Mouse (Mus musculus) hindbrain, embryonic 10.5 days (tissue): ENCODE data around the gene Stox2. TPM values are rescaled to one million over a fixed set of nuclear protein-coding genes. Genes with fewer than 3 reads are reported as not detected.

Source experiments
- DNase-seq: peaks from one replicate; pipeline ENCODE4 v3.0.0-alpha.2; 2017; ENCODE audit warnings: low spot score
- H3K27ac ChIP-seq: fragments of 300-500 bp; sonication (generic); 2 replicates; pipeline ENCODE4 v1.5.1; 2016; ENCODE audit warnings: mild to moderate bottlenecking, moderate library complexity
- H3K27me3 ChIP-seq: fragments of 300-500 bp; sonication (generic); 2 replicates; pipeline ENCODE4 v1.6.1; 2016; ENCODE audit warnings: mild to moderate bottlenecking; ENCODE audit not compliant: poor library complexity, insufficient read depth, severe bottlenecking
- H3K36me3 ChIP-seq: fragments of 300-500 bp; sonication (generic); 2 replicates; pipeline ENCODE4 v1.6.1; 2016; ENCODE audit warnings: mild to moderate bottlenecking, moderate library complexity
- H3K4me1 ChIP-seq: fragments of 300-500 bp; sonication (generic); replicated peaks from 2 replicates; pipeline ENCODE4 v1.6.1; 2016; ENCODE audit warnings: mild to moderate bottlenecking
- H3K4me3 ChIP-seq: fragments of 300-500 bp; sonication (generic); 2 replicates; pipeline ENCODE4 v1.5.1; 2016; ENCODE audit warnings: mild to moderate bottlenecking, moderate library complexity
- H3K9me3 ChIP-seq: fragments of 300-500 bp; sonication (generic); 2 replicates; pipeline ENCODE4 v1.6.1; 2016; ENCODE audit warnings: mild to moderate bottlenecking, moderate library complexity
- WGBS: fragments of 180-500 bp; shearing (Covaris S2); methylation state at CpG from one replicate; pipeline ENCODE4 v1.1.7; 2016; 5-methylcytosine and 5-hydroxymethylcytosine counted together
- polyA plus RNA-seq: library from polyadenylated mRNA; unstranded; fragments of >200 nt; fragmentation: Nextera tagmentation; extraction: Ambion mirVana; gene quantifications from 2 replicates; pipeline ENCODE4 v1.2.1, GENCODE M21; 2016

Stox2 gene
- polyA plus RNA-seq, 1 experiment from 2014 or later = 23.2 TPM

GRCm38 (mm10) chr8:47338691-47339323 is 107.4 kb downstream of the Stox2 start:
- H3K4me1 ChIP-seq = peaks cover 30% of the 10 kb centered on the region
- H3K4me3 ChIP-seq = no peak overlapping the region
- WGBS = 40% methylated on average over 3 of the region's 3 CpGs
- no peaks in the 10 kb centered on the region for H3K36me3 ChIP-seq
- no peaks in the 10 kb centered on the region for H3K9me3 ChIP-seq
- no peak overlapping the region for H3K27ac ChIP-seq
- DNase-seq = no peak
- peaks cover 44% of the 10 kb centered on the region for H3K27me3 ChIP-seq

- WGBS = 92% methylated on average over 12 of the region's 12 CpGs
These were observed 109.7 kb downstream of the Stox2 start for GRCm38 (mm10) chr8:47336433-47336832.

DNA sequence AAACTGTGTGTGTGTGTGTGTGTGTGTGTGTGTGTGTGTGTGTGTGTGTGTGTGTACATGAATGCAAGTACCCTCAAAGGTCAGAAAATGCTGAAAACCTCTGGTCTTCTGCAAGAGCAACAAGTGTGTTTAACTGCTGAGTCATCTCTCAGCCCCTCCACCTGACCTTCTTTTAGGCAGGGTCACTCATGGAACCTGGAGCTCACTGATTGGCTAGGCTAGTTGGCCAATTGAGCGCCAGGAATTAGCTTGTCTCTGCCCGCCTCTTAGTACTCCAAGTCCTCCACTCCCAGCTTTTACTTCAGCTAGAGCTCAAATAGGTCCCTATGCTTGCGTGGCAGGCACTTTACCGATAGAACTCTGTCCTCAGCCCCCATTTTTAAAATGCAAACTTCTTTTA is 110.2 kb downstream of the Stox2 start:
- Histone ChIP-seq H3K27ac (no peak overlapping the region), H3K4me1 (peaks cover 30% of the 10 kb centered on the region), H3K27me3 (peaks cover 16% of the 10 kb centered on the region), H3K36me3 (no peaks in the 10 kb centered on the region), H3K4me3 (no peak overlapping the region), H3K9me3 (no peaks in the 10 kb centered on the region)
- DNase-seq = no peak
- WGBS = 90% methylated on average over 4 of the region's 4 CpGs

More at GRCm38 (mm10) chr8:47336433-47336832, 109.7 kb downstream of the Stox2 start:
- H3K27me3 ChIP-seq = peaks cover 21% of the 10 kb centered on the region
- H3K4me3 ChIP-seq = no peak overlapping the region
- no peaks in the 10 kb centered on the region for H3K9me3 ChIP-seq
- DNase-seq = no peak
- H3K36me3 ChIP-seq = no peaks in the 10 kb centered on the region
- peaks cover 30% of the 10 kb centered on the region for H3K4me1 ChIP-seq
- H3K27ac ChIP-seq = no peak overlapping the region

DNA sequence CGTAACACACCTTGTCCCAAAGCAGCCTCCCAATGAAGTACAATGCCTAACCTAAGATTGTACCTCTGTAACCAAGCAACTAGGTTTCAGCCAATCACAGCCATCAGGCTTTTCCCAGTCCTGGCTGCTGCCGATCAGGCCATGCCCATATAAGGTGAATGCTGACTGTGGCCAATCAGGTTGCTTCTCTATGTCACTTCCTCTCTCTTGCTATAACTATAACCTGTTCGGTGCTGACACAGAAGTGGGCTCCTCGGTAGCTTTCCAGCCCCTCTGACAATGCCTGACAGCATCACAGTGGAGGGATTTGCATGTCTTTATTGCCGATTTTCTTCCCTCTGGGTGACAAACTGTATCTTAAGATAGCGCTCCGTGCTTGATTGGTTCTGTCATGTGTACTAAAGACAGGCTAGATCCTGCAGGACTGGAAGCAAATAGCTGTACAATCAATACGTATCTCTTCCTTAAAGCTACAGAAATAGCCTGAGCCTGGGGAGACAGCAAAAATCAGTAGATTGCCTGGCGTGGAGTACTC is 111.9 kb downstream of the Stox2 start:
- H3K27me3 ChIP-seq = no peaks in the 10 kb centered on the region; the same call in 1 of the 2 replicates
- peak overlapping the region; percentile 75 for H3K27ac ChIP-seq
- DNase-seq = peak; percentile 28
- H3K4me3 ChIP-seq = no peak overlapping the region
- no peaks in the 10 kb centered on the region for H3K9me3 ChIP-seq
- peaks cover 17% of the 10 kb centered on the region for H3K4me1 ChIP-seq
- WGBS = 74% methylated on average over 9 of the region's 9 CpGs
- H3K36me3 ChIP-seq = no peaks in the 10 kb centered on the region

- peaks cover 10% of the 10 kb centered on the region; the same call in 1 of the 2 replicates for H3K4me1 ChIP-seq
- no peaks in the 10 kb centered on the region for H3K9me3 ChIP-seq
- H3K36me3 ChIP-seq = no peaks in the 10 kb centered on the region
- H3K27ac ChIP-seq = no peak overlapping the region
- no peaks in the 10 kb centered on the region for H3K27me3 ChIP-seq
- H3K4me3 ChIP-seq = no peak overlapping the region
- no peak for DNase-seq
- 87% methylated on average over 1 of the region's 1 CpGs for WGBS
These were observed 113.2 kb downstream of the Stox2 start for GRCm38 (mm10) chr8:47332941-47333340.

- WGBS = 78% methylated on average over 5 of the region's 5 CpGs
- DNase-seq = no peak
- Histone ChIP-seq H3K9me3 (no peaks in the 10 kb centered on the region), H3K27ac (no peak overlapping the region), H3K4me1 (peaks cover 10% of the 10 kb centered on the region; the same call in 1 of the 2 replicates), H3K4me3 (no peak overlapping the region), H3K36me3 (no peaks in the 10 kb centered on the region), H3K27me3 (no peaks in the 10 kb centered on the region)
These were observed 115.2 kb downstream of the Stox2 start for GRCm38 (mm10) chr8:47330982-47331381.

DNA sequence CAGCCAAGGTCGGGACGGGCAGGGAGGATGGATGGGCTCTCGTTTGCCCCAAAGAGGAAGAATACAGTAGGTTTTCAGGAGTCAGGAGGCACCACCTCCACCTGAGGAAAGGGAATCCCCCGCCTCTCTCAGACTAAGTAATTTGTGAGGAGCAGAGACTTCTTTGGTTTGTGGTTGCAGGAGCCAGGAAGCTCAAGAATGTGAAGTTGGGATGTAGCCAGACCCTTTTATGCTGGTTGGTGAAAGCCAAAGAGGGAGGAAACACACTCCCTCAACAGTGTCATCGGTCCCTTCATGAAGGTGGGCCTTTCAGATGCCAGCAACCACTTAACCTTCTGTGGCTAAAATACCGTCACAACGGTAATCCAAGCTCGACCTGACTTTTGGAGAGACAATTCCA is 119.8 kb downstream of the Stox2 start:
- peaks cover 25% of the 10 kb centered on the region for H3K4me1 ChIP-seq
- no peaks in the 10 kb centered on the region; the same call in 1 of the 2 replicates for H3K27me3 ChIP-seq
- no peak for DNase-seq
- H3K4me3 ChIP-seq = no peak overlapping the region
- 90% methylated on average over 8 of the region's 8 CpGs for WGBS
- H3K27ac ChIP-seq = no peak overlapping the region
- H3K36me3 ChIP-seq = no peaks in the 10 kb centered on the region
- H3K9me3 ChIP-seq = no peaks in the 10 kb centered on the region

DNA sequence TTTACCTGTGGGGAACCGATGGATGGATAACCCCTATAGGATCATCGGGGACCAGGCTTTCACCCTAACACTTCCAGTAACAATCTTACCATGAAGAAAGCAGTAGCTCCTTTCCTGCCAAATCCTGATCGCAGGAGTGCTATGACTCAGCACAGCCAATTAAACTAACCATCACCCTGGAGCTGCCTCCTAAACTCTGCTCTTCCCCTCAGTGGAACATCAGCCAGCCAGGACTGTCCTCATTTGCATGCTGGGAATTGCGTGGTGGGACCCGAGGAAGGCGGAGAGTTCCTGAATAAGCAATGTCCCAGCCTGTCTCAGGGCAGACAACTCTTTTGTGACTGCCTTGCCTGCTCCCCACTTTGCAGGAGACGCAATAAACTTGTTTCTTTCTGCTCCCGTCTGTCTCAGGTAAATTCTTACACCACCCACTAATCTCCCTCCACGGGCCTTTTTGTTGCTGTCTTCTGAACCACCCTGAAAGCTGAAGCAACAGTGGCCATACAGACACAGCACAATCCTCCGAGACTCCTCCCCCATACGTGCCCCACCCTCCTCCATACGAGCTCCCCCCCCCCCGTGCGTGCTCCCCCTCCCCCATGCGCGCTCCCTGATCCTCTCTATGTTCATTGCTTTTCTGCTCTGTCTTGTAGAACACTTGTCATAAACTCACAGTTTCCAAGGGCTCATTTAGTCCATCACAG is 121.9 kb downstream of the Stox2 start:
- Histone ChIP-seq H3K9me3 (no peaks in the 10 kb centered on the region), H3K27ac (peak overlapping the region; percentile 40; the same call in 1 of the 2 replicates), H3K4me3 (0 out of 2 replicates have a peak overlapping the region, but pooled peaks have one; percentile 2), H3K36me3 (no peaks in the 10 kb centered on the region), H3K4me1 (peaks cover 37% of the 10 kb centered on the region), H3K27me3 (no peaks in the 10 kb centered on the region; the same call in 1 of the 2 replicates)
- DNase-seq = peak; percentile 31
- 34% methylated on average over 16 of the region's 16 CpGs for WGBS

DNA sequence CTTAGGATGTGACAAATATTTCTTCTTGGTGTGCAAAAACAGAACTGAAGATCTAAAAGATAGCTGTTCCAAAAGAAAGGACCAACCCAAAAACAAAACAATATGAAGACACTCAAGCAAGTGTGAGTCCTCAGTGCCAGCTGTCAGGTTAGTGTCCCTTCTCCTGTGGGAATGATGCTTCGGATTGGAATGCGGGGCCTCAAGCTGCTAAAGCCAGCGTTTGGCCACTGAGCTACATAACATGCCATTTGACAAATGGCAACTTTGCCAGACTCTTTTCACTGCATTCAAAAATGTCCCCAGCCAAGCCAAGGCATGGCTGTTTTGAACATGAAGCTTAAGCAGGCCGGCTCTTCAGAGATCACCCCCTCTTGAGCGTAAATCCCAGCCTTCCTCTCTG is 124.9 kb downstream of the Stox2 start:
- H3K27me3 ChIP-seq = no peaks in the 10 kb centered on the region; the same call in 1 of the 2 replicates
- H3K4me1 ChIP-seq = peaks cover 37% of the 10 kb centered on the region
- H3K36me3 ChIP-seq = no peaks in the 10 kb centered on the region
- no peak for DNase-seq
- WGBS = 28% methylated on average over 5 of the region's 5 CpGs
- H3K4me3 ChIP-seq = no peak overlapping the region
- H3K9me3 ChIP-seq = no peaks in the 10 kb centered on the region
- no peak overlapping the region for H3K27ac ChIP-seq

GRCm38 (mm10) chr8:47320707-47321106 is 125.5 kb downstream of the Stox2 start:
- Histone ChIP-seq H3K4me1 (peaks cover 37% of the 10 kb centered on the region), H3K9me3 (no peaks in the 10 kb centered on the region), H3K36me3 (no peaks in the 10 kb centered on the region), H3K4me3 (no peak overlapping the region), H3K27ac (no peak overlapping the region), H3K27me3 (no peaks in the 10 kb centered on the region; the same call in 1 of the 2 replicates)
- 16% methylated on average over 2 of the region's 2 CpGs for WGBS
- DNase-seq = no peak

DNA sequence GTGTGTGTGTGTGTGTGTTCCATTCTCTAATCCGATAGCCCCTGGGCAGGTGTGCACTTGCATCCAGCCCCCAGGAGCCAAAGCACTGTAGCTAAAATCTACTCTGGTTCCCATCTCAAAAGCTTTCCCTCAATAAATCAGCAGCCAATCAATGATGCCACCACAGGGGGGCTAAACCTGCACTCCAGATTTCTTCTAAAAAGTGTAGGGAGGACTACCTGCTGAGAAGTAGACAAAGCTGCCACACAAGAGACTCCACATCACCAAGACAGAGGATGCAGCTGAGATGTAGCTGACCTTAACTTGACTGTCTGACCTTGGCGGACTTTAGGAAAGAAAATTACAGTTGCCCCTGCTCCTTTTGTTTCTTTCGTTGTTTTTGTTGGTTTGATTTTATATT is 127.7 kb downstream of the Stox2 start:
- H3K4me1 ChIP-seq = peaks cover 31% of the 10 kb centered on the region
- no peaks in the 10 kb centered on the region for H3K9me3 ChIP-seq
- H3K27ac ChIP-seq = no peak overlapping the region
- 79% methylated on average over 3 of the region's 3 CpGs for WGBS
- no peak for DNase-seq
- no peaks in the 10 kb centered on the region; the same call in 1 of the 2 replicates for H3K27me3 ChIP-seq
- H3K36me3 ChIP-seq = no peaks in the 10 kb centered on the region
- no peak overlapping the region for H3K4me3 ChIP-seq

GRCm38 (mm10) chr8:47308176-47308575 is 138.0 kb downstream of the Stox2 start:
- no peak overlapping the region for H3K4me3 ChIP-seq
- no peak for DNase-seq
- H3K27ac ChIP-seq = no peak overlapping the region
- WGBS = 89% methylated on average over 6 of the region's 6 CpGs
- H3K9me3 ChIP-seq = no peaks in the 10 kb centered on the region
- H3K27me3 ChIP-seq = no peaks in the 10 kb centered on the region
- H3K36me3 ChIP-seq = no peaks in the 10 kb centered on the region
- H3K4me1 ChIP-seq = peaks cover 7% of the 10 kb centered on the region; the same call in 1 of the 2 replicates

- 76% methylated on average over 5 of the region's 5 CpGs for WGBS
- Histone ChIP-seq H3K4me1 (peaks cover 5% of the 10 kb centered on the region; the same call in 1 of the 2 replicates), H3K27ac (no peak overlapping the region), H3K9me3 (no peaks in the 10 kb centered on the region), H3K4me3 (no peak overlapping the region), H3K36me3 (no peaks in the 10 kb centered on the region), H3K27me3 (no peaks in the 10 kb centered on the region)
- no peak for DNase-seq
These were observed 139.8 kb downstream of the Stox2 start for GRCm38 (mm10) chr8:47306372-47306771.
